Mouse (Mus musculus) right cerebral cortex, postnatal 4 days (tissue): Measurements from ENCODE around the gene Il1b.

Experiments
- DNase-seq: peaks from one replicate; pipeline ENCODE4 v3.0.0-alpha.2; 2022

Il1b gene

DNA sequence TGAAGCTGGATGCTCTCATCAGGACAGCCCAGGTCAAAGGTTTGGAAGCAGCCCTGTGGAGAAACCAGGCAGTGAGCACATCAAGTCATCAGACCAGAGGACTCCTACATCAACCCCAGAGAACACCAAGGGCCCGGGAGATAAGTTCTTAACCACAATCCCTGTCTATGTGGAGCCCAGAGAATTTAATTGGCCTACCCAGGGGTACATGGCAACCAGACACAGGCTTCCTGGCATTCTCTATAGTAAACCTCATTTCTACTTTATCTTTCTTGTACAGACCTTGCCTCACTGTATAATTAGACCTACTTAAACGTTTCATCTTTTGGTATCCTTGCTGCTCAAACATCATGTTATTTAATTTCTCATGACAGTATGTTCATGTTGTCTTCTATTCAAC lies 2.8 kb downstream of the Il1b start:
- no peak for DNase-seq

DNA sequence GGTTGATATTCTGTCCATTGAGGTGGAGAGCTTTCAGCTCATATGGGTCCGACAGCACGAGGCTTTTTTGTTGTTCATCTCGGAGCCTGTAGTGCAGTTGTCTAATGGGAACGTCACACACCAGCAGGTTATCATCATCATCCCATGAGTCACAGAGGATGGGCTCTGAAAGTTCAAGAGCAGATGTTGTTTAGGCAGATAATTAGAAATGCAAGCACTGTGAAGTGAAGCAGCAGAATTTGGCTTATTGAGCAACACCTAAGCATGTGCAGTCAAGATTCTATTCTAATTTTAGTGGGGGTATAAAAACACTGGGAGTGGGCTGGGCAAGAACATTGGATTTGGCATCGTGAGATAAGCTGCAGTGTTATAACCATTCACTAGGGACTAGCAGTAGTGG lies 3.7 kb downstream of the Il1b start:
- DNase-seq: no peak

DNA sequence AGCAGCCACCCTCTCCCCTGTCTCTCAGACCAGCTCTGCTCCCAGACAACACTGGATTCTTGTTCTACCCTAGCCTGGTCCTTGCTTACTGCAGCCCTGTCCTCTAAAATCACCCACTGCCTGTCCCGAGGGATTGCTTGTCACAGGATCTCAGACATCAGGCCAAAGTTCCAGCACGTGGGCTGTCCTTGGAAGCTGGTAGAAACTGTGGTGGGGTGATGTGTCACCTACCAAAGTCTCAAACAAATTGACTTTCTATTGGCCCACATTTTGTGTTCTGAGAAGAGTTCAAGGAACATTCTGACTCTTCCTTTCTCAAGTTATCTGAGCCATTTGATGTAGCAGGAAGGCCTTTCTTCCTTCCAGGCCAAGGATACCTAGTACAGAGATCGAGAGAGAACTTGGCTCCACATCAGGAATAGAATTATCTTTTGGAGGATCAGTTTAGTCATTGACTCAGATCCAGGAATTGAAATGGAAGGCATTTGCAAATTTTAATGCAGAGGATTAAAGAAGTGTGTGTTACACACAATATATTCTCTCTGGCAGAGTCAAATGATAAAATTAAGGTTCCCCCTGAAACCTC lies 9.9 kb downstream of the Il1b start:
- no peak for DNase-seq

DNA sequence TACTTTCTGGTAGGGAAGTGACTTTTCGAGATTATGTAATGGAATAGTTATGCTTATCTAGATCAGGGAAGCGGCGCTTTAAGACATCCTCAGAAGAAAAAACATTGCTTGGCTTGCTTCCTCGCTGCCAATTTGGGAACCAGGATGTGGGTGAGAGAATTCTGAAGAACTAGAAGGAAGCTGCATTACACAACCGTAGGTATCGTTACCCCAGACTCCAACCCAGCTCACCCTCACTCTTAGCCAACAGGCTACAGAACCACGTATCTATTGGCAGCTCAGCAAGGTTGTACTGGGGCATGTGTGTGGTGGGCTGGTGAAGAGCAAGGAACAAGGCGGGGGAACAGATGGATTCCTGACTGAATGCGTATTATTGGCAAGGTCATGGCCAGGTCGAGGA lies 10.7 kb downstream of the Il1b start:
- DNase-seq: no peak

DNA sequence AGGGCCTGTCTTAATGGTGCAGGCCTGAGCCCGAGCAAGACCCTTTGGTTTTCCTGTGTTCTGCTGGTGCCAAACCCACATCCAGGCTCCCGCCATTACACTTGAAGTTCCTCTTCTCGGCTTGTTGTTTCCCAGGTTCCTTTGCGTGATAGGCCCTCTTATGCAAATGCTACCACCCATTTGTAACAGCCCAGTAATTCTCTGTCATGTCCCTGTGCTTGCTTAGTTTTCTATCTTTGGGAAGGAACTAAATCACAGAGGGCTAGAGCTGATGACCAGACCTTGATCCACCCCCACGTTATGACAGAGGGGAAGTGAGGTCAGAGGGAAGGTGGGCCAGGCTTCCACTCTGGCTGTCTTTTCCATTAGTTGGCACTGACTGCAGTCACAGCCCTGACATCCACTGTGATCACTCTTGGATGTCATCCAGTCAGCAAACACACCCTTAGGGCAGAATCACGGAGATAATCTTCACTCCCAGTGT lies 32.8 kb downstream of the Il1b start:
- DNase-seq: no peak

DNA sequence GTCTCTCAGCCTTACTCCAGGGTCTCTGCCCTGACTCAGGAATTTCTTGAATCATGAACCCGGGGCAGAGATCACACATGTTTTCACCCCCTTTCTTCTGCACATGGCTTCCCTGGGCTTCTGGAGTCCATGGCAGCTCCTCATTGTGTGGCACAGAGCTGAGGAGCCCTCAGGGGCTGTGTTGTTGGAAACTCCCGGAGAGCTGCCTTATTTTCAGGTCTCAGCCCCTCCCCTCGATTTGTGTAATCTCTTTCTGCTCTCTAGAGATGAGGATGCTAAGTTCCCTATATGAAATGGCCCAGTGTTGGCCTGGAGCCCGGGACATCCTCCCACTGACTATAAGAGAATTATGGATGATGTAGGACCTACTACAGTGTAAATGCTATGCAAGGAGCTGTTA lies 37.5 kb downstream of the Il1b start:
- no peak for DNase-seq

DNA sequence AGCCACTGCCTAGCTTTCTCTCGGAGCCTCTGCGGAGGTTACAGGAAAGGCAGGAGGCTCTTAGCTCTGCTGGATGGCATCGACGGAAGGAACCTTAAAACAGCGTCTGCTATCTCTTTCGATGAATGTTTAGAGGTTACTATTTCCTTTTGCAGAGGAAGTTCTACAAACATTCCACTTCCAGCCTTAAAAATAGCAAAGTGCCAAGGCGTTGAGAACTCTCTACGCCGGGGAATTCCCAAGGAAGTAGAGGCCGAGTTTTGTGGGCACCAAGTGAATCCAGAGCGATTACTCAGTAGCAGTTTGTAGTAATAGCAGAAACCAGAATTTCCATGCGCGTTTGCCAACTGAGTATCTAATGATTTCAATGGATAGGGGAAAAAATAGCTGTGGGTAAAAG lies 40.4 kb downstream of the Il1b start:
- no peak for DNase-seq

DNA sequence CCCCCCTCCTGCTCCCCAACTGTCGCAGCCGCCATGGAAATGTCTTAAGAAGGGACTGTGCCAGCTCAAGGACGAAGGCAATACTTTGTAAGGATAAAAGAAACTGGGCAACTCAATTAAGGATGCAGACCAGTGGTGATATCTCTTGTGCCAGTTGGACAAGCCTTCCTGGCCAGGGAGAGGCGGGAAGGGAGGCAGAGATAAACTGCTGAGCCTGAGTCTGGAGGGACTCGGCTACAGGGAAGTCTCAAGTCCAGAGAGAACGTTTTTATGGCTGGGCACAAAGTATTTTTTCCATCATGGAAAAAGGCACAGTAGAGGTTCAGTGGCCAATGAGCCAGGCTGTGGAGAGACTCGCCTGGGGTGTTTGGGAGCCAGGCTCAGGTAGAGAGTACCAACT lies 40.9 kb downstream of the Il1b start:
- no peak for DNase-seq

DNA sequence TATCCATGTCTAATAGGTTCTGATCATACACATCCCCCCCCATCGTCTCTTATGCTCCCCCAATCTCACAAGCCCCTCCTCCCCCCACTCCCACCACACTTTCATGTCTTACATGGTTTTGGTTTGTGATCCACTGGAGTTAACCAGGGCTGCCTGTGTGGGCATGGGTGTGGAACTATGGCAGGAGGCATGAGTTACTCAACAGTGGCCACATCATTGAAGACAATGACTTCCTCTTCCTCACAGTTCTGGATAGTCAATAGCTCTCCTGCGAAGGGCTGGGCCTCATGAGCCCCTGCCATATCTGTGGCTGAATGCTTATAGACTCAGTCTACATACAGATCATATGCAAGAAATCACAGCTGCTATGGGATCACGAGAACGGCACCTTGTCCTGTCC lies 42.7 kb downstream of the Il1b start:
- no peak for DNase-seq

DNA sequence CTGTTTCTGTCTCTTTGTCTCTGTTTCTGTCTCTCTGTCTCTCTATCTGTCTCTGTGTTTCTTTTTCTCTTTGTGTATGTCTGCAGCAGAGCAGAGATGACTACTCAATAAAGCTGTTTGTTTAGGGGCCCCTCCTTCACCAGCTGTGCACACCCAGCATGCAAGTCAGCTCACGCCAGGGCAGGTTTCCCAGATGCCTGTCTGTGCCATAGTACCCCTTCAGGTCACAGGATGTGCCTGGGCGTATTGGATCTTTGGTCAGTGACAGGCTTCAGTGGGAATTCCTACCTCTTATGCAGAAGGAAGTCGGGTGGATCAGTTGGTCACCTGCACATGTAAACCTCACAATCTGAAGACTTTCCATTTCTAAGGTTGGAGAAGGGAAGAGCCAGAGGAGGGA lies 46.7 kb downstream of the Il1b start:
- DNase-seq: no peak

DNA sequence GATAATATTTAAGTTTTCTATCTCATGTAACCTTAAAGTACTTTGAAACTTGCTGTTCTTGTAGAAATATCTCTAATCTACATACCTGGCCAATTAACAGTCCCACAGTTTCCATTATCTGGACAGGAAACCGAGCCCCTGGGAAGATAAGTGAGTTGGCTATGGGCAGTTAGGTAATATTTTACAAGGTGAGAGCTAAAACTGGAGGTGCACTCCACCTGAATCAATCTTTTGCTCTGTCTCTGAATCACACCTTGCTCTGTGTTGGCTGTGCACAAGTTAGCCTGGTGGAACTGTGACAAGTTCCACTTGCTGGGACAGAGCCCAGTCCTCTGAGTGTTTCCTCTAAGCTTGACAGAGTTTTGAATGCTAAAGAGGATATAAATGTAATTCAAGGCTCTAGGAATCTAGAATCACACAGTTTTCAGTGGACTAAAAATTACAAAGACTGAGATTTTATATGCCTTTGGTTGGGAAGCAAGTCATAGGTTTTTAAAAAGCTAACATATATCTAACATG lies 48.8 kb downstream of the Il1b start:
- DNase-seq: peak; percentile 14

DNA sequence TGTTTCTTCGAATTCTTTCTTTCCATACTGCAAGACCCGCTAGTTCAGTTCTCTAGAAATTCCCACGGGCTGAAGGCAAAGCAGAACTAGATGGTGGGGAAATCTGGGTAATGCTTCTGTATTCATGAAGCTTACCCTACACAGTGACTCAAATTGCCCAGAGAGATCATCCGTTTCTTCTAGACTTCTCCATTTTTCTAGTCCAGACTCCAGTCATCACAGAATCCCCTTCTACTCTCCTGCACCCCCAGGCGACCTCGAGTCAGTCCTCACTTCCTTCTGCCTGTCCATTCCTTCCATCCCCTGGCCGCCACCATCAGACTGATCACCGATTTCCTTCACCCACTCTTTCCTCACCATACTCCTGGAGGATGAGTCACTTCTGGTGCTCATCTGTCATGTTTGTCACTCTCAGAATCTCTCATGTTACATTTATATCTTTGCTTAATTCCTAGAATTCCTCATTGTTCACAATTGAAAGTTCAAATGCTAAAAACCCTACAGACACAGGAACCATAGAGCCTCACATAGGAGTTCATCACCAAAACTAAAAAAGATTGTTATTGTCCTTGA lies 50.8 kb downstream of the Il1b start:
- DNase-seq: no peak

DNA sequence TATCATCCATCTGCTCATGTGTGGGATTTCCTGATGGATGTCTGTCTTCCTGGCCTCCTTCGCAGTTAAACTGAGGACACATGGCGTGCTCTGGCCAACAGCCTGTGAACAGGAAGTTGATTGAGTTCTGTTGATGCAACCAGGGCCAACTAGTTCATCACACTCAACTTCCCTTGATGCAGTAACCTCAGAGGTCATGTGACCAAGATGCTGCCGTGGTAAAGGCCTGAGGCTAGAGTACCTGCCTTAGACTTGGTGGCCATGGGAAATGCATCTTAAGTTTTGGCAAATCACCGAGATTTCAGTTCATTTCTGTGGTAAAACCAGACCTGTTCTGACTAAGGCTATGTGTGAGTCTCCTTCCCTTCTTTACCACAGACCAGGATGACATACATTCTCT lies 55.1 kb downstream of the Il1b start:
- no peak for DNase-seq

DNA sequence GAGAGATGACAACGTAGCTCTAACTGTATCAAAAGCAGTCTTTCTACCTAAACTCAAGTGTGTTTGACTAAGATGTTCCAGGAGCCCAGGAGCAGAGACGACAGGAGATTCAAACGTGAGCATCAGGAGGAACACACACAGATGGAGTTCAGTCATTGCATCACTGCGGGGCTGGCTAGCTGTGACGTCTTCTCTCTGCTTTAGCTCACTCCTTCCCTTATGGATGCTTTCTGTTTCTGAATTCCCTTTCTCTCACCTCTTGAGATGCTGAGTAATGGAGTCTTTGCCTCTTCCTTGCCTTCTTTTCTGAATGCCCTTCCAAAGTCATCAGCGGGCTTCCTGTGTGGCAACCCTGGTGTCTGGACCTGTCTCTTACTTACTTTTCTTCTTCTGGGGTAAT lies 56.1 kb downstream of the Il1b start:
- no peak for DNase-seq
